Mouse (Mus musculus): ENCODE measurements around the gene Tango6. TPM values are rescaled to one million over a fixed set of nuclear protein-coding genes. Genes with fewer than 3 reads are reported as not detected.
A peak's percentile ranks its signal among the peaks of the same experiment; 100 is the strongest.

Gene Tango6
- total and polyA plus RNA-seq, 3 experiments: 2.9 to 6.4 (median 4.5) TPM

DNA sequence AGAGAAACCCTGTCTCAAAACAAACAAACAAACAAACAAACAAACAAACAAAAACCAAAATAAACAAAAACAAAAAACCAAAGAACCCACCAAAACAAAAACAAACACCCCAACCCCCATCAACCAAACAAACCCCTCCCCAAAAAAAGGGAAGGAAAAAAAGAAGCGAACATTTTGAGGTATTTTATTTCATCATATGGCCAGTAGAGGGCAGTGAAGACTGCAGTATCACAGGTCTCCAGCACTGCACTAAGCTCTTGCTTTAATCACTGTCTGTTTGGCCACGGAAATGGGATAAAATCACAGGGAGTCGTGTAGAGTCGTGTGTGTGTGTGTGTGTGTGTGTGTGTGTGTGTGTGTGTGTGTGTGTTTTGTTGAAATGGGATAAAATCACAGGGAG lies 4.6 kb downstream of the Tango6 start:
- no peaks in the 10 kb centered on the region for H3K79me2 ChIP-seq (replicated peaks; ENCODE audit: control insufficient read depth, extremely low read depth, insufficient read depth, poor library complexity, severe bottlenecking)
- in situ Hi-C loops (cut with MboI; ENCODE audit: low pct_ligation_motif_present, low pct_unique_long_range_greater_than_20kb, low sequenced_read_pairs) (no loop called here), dilution Hi-C loops (cut with MboI; ENCODE audit: extremely low pct_ligation_motif_present, extremely low pct_unique_long_range_greater_than_20kb, low sequenced_read_pairs) (no loop called here)
- H3K27ac ChIP-seq (ENCODE audit: insufficient read depth, low read depth): no peak overlapping the region
- no peaks in the 10 kb centered on the region for H3K9me3 ChIP-seq (replicated peaks; ENCODE audit: low read length)
- H3K4me3 ChIP-seq (replicated peaks in 1 of 3; ENCODE audit: low read depth in 2 of 3, low read length in 2 of 3, poor library complexity in 1 of 3): no peak overlapping the region
- no peak for TF ChIP-seq ZKSCAN1 (IDR thresholded peaks at IDR 0.05; ENCODE audit: borderline replicate concordance, low read depth, low read length)
- peak; percentile 69 for TF ChIP-seq RAD21 (IDR thresholded peaks at IDR 0.05; ENCODE audit: low read depth, low read length)
- no peak for TF ChIP-seq IRF4 (IDR thresholded peaks at IDR 0.05; ENCODE audit: low read depth, low read length)
- TF ChIP-seq ETS1 (conservative IDR thresholded peaks at IDR 0.05; ENCODE audit: low read depth, low read length): no peak
- TF ChIP-seq JUN (IDR thresholded peaks at IDR 0.05; ENCODE audit: insufficient read depth, low read depth, low read length): no peak
- no peak for TF ChIP-seq RCOR1 (conservative IDR thresholded peaks at IDR 0.05; ENCODE audit: low read depth, low read length)
- TF ChIP-seq CTCF (conservative IDR thresholded peaks at IDR 0.05 in 1 of 2, IDR thresholded peaks at IDR 0.05 in 1 of 2; ENCODE audit: low read depth in 2 of 2, low read length in 2 of 2): peak in 1 of 2 experiments; percentile 75; a peak in 2 of 4 replicates
- TF ChIP-seq POLR2AphosphoS2 (IDR thresholded peaks at IDR 0.05; ENCODE audit: low read depth, low read length): no peak
- TF ChIP-seq JUND (conservative IDR thresholded peaks at IDR 0.05; ENCODE audit: low read depth, low read length): no peak
- peak; percentile 30; the same call in 1 of the 2 replicates for TF ChIP-seq SMC3 (IDR thresholded peaks at IDR 0.05; ENCODE audit: low read depth, low read length)
- no peak for TF ChIP-seq ELF1 (IDR thresholded peaks at IDR 0.05; ENCODE audit: low read depth, low read length)
- TF ChIP-seq ZNF384 (IDR thresholded peaks at IDR 0.05; ENCODE audit: low read depth, low read length): peak; percentile 60
- no peak for TF ChIP-seq MAFK (IDR thresholded peaks at IDR 0.05; ENCODE audit: insufficient replicate concordance, low read length)
- TF ChIP-seq CHD1 (IDR thresholded peaks at IDR 0.05; ENCODE audit: low read depth, low read length): no peak
- TF ChIP-seq TCF12 (IDR thresholded peaks at IDR 0.05; ENCODE audit: low read depth, low read length): no peak
- no peak for TF ChIP-seq EP300 (IDR thresholded peaks at IDR 0.05; ENCODE audit: low read length)
- no peak for TF ChIP-seq USF1 (IDR thresholded peaks at IDR 0.05; ENCODE audit: low read depth, low read length)
- H3K27me3 ChIP-seq (replicated peaks): no peaks in the 10 kb centered on the region
- no peak overlapping the region for H3K4me2 ChIP-seq (ENCODE audit: insufficient read depth, low read depth, poor library complexity, severe bottlenecking)
- no peak overlapping the region for H3K9ac ChIP-seq (ENCODE audit: insufficient read depth, low read depth)
- peak; percentile 58 for DNase-seq (ENCODE audit: extremely low read depth)
- peaks cover 2 to 18% of the 10 kb centered on the region in 2 experiments; a peak in 3 of 4 replicates for H3K4me1 ChIP-seq (ENCODE audit: control insufficient read depth in 1 of 2, insufficient read depth in 2 of 2)
- peaks cover 9 to 24% of the 10 kb centered on the region in 2 experiments for H3K36me3 ChIP-seq (replicated peaks in 1 of 2; ENCODE audit: control insufficient read depth in 1 of 2, insufficient read depth in 1 of 2, low read length in 1 of 2)

DNA sequence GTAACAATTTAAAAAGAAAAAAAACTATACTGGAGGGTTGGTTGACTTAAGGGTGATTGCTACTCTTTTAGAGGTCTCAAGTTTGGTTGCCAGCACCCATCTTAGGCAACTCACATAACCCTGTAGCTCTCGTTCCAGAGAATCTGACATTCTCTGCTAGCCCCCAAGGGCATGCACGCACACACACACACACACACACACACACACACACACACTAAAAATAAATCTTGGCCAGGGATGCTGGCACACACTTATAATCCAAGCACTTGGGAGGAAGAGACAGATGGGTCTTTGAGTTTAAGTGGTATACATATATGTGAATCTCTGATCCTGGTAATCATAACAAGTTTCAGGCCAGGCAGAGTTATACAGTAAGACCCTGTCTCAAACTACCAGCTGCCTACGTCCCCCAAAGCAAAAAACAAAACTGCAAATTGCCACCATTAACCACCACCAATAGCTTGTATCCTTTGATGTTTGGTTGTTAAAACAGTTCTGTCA lies 14.9 kb downstream of the Tango6 start:
- H3K27me3 ChIP-seq (replicated peaks): no peaks in the 10 kb centered on the region
- no peaks in the 10 kb centered on the region for H3K9me3 ChIP-seq (replicated peaks; ENCODE audit: low read length)
- H3K4me3 ChIP-seq (replicated peaks in 1 of 3; ENCODE audit: low read depth in 2 of 3, low read length in 2 of 3, poor library complexity in 1 of 3): no peak overlapping the region
- peaks cover 0 to 16% of the 10 kb centered on the region in 2 experiments; a peak in 2 of 4 replicates for H3K4me1 ChIP-seq (ENCODE audit: control insufficient read depth in 1 of 2, insufficient read depth in 2 of 2)
- peaks cover 23 to 85% of the 10 kb centered on the region in 2 experiments for H3K36me3 ChIP-seq (replicated peaks in 1 of 2; ENCODE audit: control insufficient read depth in 1 of 2, insufficient read depth in 1 of 2, low read length in 1 of 2)
- H3K4me2 ChIP-seq (ENCODE audit: insufficient read depth, low read depth, poor library complexity, severe bottlenecking): no peak overlapping the region
- no peaks in the 10 kb centered on the region for H3K79me2 ChIP-seq (replicated peaks; ENCODE audit: control insufficient read depth, extremely low read depth, insufficient read depth, poor library complexity, severe bottlenecking)
- no peak overlapping the region for H3K9ac ChIP-seq (ENCODE audit: insufficient read depth, low read depth)
- H3K27ac ChIP-seq (ENCODE audit: insufficient read depth, low read depth): no peak overlapping the region
- in situ Hi-C loops (cut with MboI; ENCODE audit: low pct_ligation_motif_present, low pct_unique_long_range_greater_than_20kb, low sequenced_read_pairs): no loop called here
- no peak for DNase-seq (ENCODE audit: extremely low read depth)
- dilution Hi-C loops (cut with MboI; ENCODE audit: extremely low pct_ligation_motif_present, extremely low pct_unique_long_range_greater_than_20kb, low sequenced_read_pairs): no loop called here
- no peak for TF ChIP-seq ZNF384 (IDR thresholded peaks at IDR 0.05; ENCODE audit: low read depth, low read length)
- TF ChIP-seq MAFK (IDR thresholded peaks at IDR 0.05; ENCODE audit: insufficient replicate concordance, low read length): no peak
- TF ChIP-seq KAT2A (IDR thresholded peaks at IDR 0.05; ENCODE audit: insufficient replicate concordance, low read length): no peak
- no peak for TF ChIP-seq MAZ (IDR thresholded peaks at IDR 0.05; ENCODE audit: low read depth, low read length)
- no peak for TF ChIP-seq GABPA (IDR thresholded peaks at IDR 0.05; ENCODE audit: insufficient replicate concordance, low read depth, low read length)
- TF ChIP-seq TCF12 (IDR thresholded peaks at IDR 0.05; ENCODE audit: low read depth, low read length): no peak
- no peak for TF ChIP-seq ETS1 (conservative IDR thresholded peaks at IDR 0.05; ENCODE audit: low read depth, low read length)
- TF ChIP-seq UBTF (IDR thresholded peaks at IDR 0.05; ENCODE audit: low read depth, low read length): no peak
- no peak for TF ChIP-seq MAX (IDR thresholded peaks at IDR 0.05; ENCODE audit: low read length)
- no peak for TF ChIP-seq ZKSCAN1 (IDR thresholded peaks at IDR 0.05; ENCODE audit: borderline replicate concordance, low read depth, low read length)
- no peak for TF ChIP-seq TBP (conservative IDR thresholded peaks at IDR 0.05; ENCODE audit: low read depth, low read length)
- no peak for TF ChIP-seq CTCF (conservative IDR thresholded peaks at IDR 0.05 in 1 of 2, IDR thresholded peaks at IDR 0.05 in 1 of 2; ENCODE audit: low read depth in 2 of 2, low read length in 2 of 2)
- TF ChIP-seq MXI1 (IDR thresholded peaks at IDR 0.05; ENCODE audit: low read depth, low read length): no peak

All from CH12.LX (cell line).